Mouse (Mus musculus) cerebellum, adult 8-10 months (tissue): ENCODE data around the gene Ctsll3.

ENCODE experiments used
- DNase-seq: peaks from one replicate; pipeline ENCODE4 v3.0.0; 2022

The Ctsll3 gene

GRCm38 (mm10) chr13:60802749-60803148 lies at the start of gene Ctsll3:
Gene Ctsll3, minus strand, starts transcription at chr13:60802849.
- no peak for DNase-seq

GRCm38 (mm10) chr13:60848241-60849120 lies 45.8 kb upstream of the Ctsll3 start:
- DNase-seq, result no peak

DNA sequence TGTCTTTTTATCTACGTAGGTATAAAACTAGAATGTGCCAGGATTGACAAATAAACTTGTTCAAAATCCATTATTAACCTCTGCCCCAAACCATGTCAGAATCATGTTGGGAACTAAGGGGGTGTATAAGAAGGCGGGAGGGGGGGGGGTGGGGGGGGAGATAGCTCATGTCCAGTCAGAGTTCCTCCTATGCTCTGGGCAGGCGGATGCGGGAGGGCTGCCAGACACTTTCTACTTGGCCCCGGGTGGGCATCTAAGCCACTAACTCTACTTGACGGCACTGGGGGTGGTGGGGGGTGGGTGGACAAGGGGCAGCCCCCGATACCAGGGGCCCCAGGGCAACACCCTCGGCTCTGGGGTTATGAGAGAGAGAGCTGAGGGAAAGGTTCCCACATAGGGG lies 40.5 kb upstream of the Ctsll3 start:
- DNase-seq, result no peak

DNA sequence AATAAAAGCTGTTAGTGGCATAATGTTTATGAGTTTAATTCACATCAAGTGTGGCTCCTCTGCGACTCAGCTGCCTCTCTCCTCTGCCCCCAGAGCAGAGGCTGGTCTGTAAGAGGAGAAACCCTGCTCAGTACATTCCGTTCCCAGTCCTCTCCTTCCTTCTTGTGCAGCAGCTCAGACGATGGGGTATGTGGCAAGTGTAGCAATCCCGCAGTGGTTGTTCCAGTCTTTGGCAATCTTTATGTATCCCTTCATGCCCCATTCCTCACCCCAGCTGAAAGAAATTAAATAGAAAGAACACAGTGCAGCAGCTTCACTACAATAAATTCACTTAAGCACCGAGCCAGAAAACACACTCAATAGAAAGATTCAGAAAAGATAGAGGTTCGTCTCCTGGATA lies 40.1 kb upstream of the Ctsll3 start:
- no peak for DNase-seq

DNA sequence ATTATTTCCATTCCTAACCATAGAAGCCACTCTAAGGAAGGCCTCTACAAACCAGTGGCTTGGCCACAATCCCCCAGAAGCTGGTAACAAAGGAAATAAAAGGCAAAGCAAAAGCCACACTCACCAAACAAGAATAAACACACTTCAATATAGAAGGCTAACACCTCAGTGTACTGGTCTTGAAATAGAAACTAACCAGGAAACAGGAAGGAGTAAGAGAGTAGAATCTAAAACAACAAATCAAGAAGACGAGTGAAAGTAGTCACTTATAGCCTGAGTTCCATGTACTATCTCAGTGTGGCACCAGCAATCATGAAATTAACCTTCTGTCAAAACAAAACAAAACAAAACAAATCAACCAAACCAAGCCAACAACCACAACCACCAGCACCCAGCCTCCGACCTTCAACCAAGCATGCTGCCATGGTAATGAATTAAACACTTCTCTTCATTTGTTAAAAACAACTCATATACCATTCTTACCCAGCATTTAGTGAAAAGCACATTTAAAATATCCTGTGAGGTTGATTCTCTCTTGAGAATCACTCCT lies 36.8 kb upstream of the Ctsll3 start:
- DNase-seq, result no peak

DNA sequence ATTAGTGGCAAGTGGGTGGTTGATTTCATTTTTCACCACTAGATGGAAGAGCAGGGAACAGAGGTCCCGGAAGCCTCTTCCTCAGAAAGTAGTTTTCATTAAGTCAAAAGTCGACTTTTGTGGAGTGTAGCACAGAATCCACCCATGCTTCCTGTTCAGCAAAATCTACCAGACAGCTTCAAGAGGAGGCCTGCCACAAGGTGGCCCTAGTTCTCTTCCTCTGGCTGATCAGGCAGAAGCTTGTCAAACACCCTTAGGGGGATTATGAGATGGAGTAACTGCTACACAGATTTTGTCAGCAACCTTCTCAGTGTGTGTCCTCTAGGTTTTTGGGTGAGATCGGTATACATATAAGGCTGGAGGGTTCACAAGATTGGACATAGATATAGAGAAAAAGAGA lies 23.4 kb upstream of the Ctsll3 start:
- DNase-seq, result no peak

DNA sequence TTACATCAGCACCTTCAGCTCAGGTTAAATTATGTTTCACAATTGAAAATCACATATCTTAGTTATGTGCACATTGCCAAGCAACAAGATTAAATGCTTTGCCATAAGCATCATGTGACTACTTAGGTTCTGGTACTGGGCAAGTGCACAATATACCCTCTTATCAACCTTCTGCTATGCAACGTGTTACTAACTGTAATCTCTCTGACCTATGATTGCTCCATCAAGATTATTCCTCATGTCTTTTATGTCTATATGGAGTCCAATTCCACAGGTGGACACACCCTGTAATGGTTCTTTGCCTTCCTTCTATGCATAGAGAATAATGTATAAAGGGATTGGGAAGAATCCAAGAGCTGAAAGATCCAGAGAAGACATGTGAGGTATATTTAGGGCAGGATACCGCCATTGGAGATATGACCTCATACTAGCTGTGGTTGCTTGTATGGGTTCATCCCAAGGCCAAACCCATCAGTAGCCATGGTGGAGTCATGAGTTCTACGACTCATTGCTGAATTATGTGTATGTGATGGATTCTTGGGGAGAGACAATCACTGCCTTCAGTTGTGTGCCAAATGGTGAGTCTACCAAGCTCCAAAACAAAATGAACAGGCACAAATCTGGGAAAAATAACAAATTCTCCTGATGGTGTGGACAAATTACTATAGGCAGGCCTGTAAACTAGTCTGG lies 18.0 kb upstream of the Ctsll3 start:
- no peak for DNase-seq

DNA sequence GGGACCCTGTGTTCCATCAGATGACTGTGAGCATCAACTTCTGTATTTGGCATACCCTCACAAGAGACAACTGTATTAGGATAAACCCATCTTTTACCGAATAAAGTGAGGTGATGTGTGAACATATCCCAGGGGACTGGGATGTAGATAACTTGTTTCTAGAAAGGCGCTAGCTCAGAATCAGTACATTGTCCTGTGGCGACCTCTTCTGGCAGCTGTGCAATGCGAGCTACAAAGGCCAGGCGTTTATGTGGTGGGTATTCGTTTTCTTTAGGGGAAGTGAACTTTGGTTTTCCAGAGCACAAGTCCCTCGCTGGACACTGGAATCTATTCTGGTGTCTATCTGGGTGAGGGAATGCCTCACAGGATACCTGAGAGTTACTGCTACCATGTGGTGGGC lies 16.8 kb upstream of the Ctsll3 start:
- DNase-seq, result no peak

DNA sequence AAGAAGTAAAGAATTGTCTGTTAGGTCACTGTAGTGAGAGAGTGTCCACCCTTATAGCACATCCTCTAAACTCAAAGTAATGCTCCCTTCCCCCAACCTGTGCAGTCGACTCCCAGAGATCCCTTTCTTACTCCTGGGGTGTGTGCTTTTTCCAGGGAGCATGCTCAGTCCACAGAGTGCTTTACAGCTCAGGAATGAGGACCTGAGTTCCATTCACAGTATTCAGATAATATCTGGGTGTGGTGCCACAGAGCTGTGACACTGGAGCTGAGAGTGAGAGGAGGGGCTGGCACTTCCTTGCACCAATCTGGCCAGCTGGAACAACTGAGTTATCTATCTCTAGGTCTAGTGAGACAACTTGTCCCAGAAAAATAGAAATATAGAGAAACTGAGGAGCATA lies 11.1 kb upstream of the Ctsll3 start:
- DNase-seq, result no peak

DNA sequence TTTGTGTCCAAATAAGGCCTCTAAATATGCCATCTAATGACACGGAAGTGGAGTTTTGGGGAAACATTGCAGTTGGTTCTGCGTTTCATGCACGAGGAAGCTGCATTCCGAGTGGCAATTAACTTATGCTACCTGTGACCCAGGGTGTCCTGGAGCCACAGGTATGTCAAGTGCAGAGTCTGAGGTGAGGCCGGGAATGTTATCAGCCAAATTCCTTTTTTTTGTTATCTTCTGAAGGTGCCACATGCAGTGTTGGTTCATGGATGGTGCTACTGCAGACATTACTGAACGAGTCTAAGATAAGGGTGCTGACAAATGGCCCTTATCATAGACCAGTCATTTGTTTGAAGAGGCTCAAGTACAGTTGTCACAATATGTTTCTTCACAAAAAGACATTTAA lies 10.1 kb upstream of the Ctsll3 start:
- DNase-seq, result no peak

DNA sequence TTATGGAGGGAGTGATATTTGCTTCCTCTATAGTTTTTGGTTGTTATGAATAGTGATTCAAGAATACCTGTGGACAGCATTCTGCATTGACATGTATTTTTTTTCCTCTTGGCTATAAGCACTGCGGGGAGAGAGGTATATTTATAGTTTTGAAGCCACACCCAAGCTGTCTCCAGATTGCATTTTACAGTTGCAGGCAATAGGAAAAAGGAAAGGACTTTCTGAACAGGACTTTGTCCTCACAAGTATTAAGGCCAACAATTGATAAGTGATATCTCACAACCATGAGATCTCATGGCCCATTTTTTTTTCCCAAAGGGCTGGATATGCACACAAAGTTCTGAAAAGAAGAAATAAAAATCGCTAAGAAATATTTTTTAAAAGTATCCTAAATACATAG lies 7.0 kb upstream of the Ctsll3 start:
- no peak for DNase-seq

DNA sequence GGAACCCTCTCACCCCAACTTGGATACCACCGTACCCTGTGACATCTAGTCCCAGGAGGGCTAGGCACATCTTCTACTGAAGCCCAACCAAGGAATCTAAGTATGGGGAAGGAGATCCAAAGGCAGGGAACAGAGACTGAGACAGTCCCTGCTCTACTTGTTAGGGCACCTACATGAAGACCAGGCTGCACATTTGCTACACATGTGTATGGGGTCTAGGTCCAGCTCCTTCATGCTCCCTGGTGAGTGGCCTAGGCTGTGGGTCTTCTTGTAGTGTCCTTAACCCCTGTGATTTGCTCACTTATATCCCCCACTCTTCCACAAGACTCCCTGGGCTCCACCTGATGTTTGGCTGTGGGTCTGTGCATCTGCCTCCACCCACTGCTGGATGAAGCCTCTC lies 13.2 kb downstream of the Ctsll3 start:
- DNase-seq, result no peak

GRCm38 (mm10) chr13:60786264-60786663 lies 16.4 kb downstream of the Ctsll3 start, which contains the start of gene BC051665:
Gene BC051665, minus strand, starts transcription at chr13:60786364.
- no peak for DNase-seq

DNA sequence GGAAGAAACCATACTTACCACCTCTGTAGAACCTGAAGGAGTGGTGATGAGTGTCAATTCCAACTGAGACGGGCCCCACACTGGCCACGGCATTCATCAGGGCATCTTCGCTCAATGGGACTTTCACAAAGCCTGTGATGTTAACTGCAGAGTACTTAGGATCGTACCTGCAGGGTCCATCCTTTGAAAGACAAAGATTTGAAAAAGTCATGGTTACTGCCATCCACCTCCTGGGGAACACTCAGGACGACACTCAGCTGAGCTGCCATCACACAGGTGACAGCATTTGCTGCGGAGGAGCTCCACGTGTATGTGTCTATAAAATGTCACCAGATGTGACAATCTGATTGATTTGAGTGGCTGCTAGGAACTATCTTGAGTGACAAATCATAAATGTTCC lies 19.3 kb downstream of the Ctsll3 start:
- DNase-seq, result no peak

DNA sequence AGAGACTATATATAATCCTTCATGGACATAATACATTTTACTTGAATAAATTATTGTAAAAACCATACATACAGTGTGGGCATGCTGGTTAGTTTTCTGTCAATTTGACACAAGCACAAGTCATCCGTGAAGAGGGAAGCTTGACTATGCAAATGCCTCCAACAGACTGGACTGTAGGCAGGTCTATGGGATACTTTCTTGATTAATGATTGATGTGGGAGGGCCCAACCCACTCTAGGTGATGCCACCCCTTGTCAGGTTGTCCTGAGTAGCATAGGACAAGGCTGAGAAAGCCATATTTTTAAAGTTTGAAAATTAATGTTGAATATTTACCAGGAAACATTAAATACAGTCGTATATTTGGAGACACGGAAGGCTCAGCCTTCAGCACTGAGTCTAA lies 22.1 kb downstream of the Ctsll3 start:
- no peak for DNase-seq

DNA sequence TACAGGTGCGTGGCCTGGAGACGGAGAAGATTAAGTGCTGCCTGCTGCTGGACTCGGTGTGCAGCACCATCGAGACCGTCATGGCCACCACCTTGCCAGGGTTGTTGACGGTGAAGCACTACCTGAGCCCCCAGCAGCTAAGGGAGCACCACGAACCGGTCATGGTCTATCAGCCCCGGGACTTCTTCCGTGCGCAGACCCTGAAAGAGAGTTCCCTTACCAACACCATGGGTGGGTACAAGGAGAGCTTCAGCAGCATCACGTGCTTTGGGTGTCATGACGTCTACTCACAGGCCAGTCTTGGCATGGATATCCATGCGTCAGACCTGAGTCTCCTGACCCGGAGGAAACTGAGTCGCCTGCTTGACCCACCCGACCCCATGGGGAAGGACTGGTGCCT lies 41.5 kb downstream of the Ctsll3 start:
- no peak for DNase-seq

GRCm38 (mm10) chr13:60760392-60760791 lies 42.3 kb downstream of the Ctsll3 start:
- no peak for DNase-seq

DNA sequence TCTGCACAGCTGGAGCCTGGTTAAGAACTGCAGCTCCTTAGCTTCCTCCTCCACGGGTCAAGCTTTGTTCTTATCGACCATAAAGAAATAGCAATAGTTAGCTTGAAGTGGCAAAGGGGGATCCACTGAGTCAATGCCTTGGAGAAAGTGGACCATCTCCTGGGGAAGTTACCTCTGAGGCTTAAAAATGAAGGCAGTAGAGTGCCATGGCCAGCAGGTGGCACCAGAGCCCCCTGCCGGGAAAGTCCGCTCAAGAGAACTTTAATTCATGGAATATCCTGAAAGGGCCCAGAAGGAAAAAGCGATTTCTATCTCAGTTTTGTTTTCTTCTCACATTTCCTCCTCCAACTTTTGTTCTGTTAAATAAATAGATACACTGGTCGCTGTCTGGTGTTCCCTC lies 43.5 kb downstream of the Ctsll3 start:
- no peak for DNase-seq

GRCm38 (mm10) chr13:60757292-60757691 lies 45.4 kb downstream of the Ctsll3 start:
- no peak for DNase-seq

- DNase-seq, result no peak
Observed at GRCm38 (mm10) chr13:60755251-60755650, 47.4 kb downstream of the Ctsll3 start.

GRCm38 (mm10) chr13:60753216-60753615 lies 49.4 kb downstream of the Ctsll3 start:
- no peak for DNase-seq

DNA sequence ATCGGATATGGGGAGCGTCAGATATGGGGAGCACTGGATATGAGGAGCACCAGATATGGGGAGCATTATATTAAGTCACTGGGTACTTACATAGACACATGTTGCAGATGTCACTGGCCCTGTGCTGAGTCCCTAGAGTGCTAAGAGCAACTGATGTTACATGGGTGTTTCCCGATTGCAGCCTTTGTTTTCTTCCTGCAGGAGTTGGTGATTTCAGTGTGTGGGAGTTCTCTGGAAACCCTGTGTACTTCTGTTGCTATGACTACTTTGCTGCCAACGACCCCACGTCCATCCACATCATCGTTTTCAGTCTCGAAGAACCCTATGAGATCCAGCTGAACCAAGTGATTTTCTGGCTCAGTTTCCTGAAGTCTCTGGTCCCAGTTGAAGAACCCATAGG lies 51.7 kb downstream of the Ctsll3 start:
- no peak for DNase-seq

- DNase-seq, result no peak
Observed at GRCm38 (mm10) chr13:60748556-60748955, 54.1 kb downstream of the Ctsll3 start.
